Mouse (Mus musculus): Measurements from ENCODE around the gene Slc16a13. TPM values are rescaled to one million over a fixed set of nuclear protein-coding genes. Genes with fewer than 3 reads are reported as not detected.
A peak's percentile ranks its signal among the peaks of the same experiment; 100 is the strongest.

Gene Slc16a13
- polyA plus RNA-seq, 1 experiment from 2014 or later, result 10.9 TPM

GRCm38 (mm10) chr11:70250150-70250549 is 29.3 kb upstream of the Slc16a13 start:
- Histone ChIP-seq H3K9ac (ENCODE audit: low read depth, low read length) (no peak overlapping the region), H3K27me3 (ENCODE audit: control insufficient read depth, insufficient read depth, low read length) (peaks cover 30% of the 10 kb centered on the region), H3K27ac (ENCODE audit: low read depth, low read length) (no peak overlapping the region), H3K9me3 (ENCODE audit: control insufficient read depth, low read length) (no peaks in the 10 kb centered on the region), H3K4me2 (replicated peaks; ENCODE audit: low read depth, low read length) (no peak overlapping the region), H3K4me3 (ENCODE audit: low read depth, low read length) (no peak overlapping the region), H3K36me3 (ENCODE audit: control insufficient read depth, insufficient read depth, low read length) (no peaks in the 10 kb centered on the region), H3K4me1 (replicated peaks; ENCODE audit: control insufficient read depth, insufficient read depth, low read length) (no peaks in the 10 kb centered on the region; the same call in 1 of the 2 replicates)
- no peak for ATAC-seq (ENCODE audit: low FRiP score)
- no peak for DNase-seq (ENCODE audit: low spot score)
- WGBS, result 76% methylated on average over 11 of the region's 11 CpGs

GRCm38 (mm10) chr11:70247136-70247845 is 26.4 kb upstream of the Slc16a13 start:
- DNase-seq (ENCODE audit: low spot score) (peak; percentile 82), ATAC-seq (ENCODE audit: low FRiP score) (no peak)
- Histone ChIP-seq H3K4me2 (replicated peaks; ENCODE audit: low read depth, low read length) (no peak overlapping the region), H3K27ac (ENCODE audit: low read depth, low read length) (no peak overlapping the region), H3K36me3 (ENCODE audit: control insufficient read depth, insufficient read depth, low read length) (no peaks in the 10 kb centered on the region), H3K4me1 (replicated peaks; ENCODE audit: control insufficient read depth, insufficient read depth, low read length) (no peaks in the 10 kb centered on the region), H3K9me3 (ENCODE audit: control insufficient read depth, low read length) (no peaks in the 10 kb centered on the region), H3K27me3 (ENCODE audit: control insufficient read depth, insufficient read depth, low read length) (peaks cover 2% of the 10 kb centered on the region), H3K4me3 (ENCODE audit: low read depth, low read length) (no peak overlapping the region), H3K9ac (ENCODE audit: low read depth, low read length) (no peak overlapping the region)
- WGBS, result 47% methylated on average over 9 of the region's 9 CpGs

- H3K4me2 ChIP-seq (replicated peaks; ENCODE audit: low read depth, low read length), result no peak overlapping the region
- WGBS, result 69% methylated on average over 11 of the region's 11 CpGs
- H3K4me3 ChIP-seq (ENCODE audit: low read depth, low read length), result no peak overlapping the region
- ATAC-seq (ENCODE audit: low FRiP score) (no peak), DNase-seq (ENCODE audit: low spot score) (no peak)
- H3K9me3 ChIP-seq (ENCODE audit: control insufficient read depth, low read length), result no peaks in the 10 kb centered on the region
- H3K36me3 ChIP-seq (ENCODE audit: control insufficient read depth, insufficient read depth, low read length), result no peaks in the 10 kb centered on the region
- no peak overlapping the region for H3K27ac ChIP-seq (ENCODE audit: low read depth, low read length)
- no peak overlapping the region for H3K9ac ChIP-seq (ENCODE audit: low read depth, low read length)
- no peaks in the 10 kb centered on the region; the same call in 1 of the 2 replicates for H3K27me3 ChIP-seq (ENCODE audit: control insufficient read depth, insufficient read depth, low read length)
- H3K4me1 ChIP-seq (replicated peaks; ENCODE audit: control insufficient read depth, insufficient read depth, low read length), result peaks cover 3% of the 10 kb centered on the region
These were observed 21.7 kb upstream of the Slc16a13 start for GRCm38 (mm10) chr11:70242591-70242990.

GRCm38 (mm10) chr11:70239541-70240279 is 18.8 kb upstream of the Slc16a13 start, which contains the start of the genes Gm21988 and Rnasek:
Gene Gm21988 (minus strand): TSS chr11:70239830.
Gene Rnasek (minus strand): TSS chr11:70239842.
- peaks cover 8% of the 10 kb centered on the region for H3K4me1 ChIP-seq (replicated peaks; ENCODE audit: control insufficient read depth, insufficient read depth, low read length)
- WGBS, result under 1% methylated on average over 27 of the region's 35 CpGs
- no peaks in the 10 kb centered on the region for H3K36me3 ChIP-seq (ENCODE audit: control insufficient read depth, insufficient read depth, low read length)
- H3K9me3 ChIP-seq (ENCODE audit: control insufficient read depth, low read length), result no peaks in the 10 kb centered on the region
- H3K27ac ChIP-seq (ENCODE audit: low read depth, low read length), result peak within 1 kb of the TSS; percentile 63
- ATAC-seq (ENCODE audit: low FRiP score) (peak; percentile 61), DNase-seq (ENCODE audit: low spot score) (peak; percentile 87)
- peak within 1 kb of the TSS; percentile 88 for H3K9ac ChIP-seq (ENCODE audit: low read depth, low read length)
- H3K4me3 ChIP-seq (ENCODE audit: low read depth, low read length), result peak within 1 kb of the TSS; percentile 91
- H3K4me2 ChIP-seq (replicated peaks; ENCODE audit: low read depth, low read length), result peak within 1 kb of the TSS; percentile 94
- no peaks in the 10 kb centered on the region for H3K27me3 ChIP-seq (ENCODE audit: control insufficient read depth, insufficient read depth, low read length)

- Histone ChIP-seq H3K9me3 (ENCODE audit: control insufficient read depth, low read length) (no peaks in the 10 kb centered on the region), H3K4me2 (replicated peaks; ENCODE audit: low read depth, low read length) (peak overlapping the region; percentile 94), H3K4me3 (ENCODE audit: low read depth, low read length) (peak overlapping the region; percentile 91), H3K36me3 (ENCODE audit: control insufficient read depth, insufficient read depth, low read length) (no peaks in the 10 kb centered on the region), H3K27ac (ENCODE audit: low read depth, low read length) (peak overlapping the region; percentile 78), H3K9ac (ENCODE audit: low read depth, low read length) (peak overlapping the region; percentile 88), H3K4me1 (replicated peaks; ENCODE audit: control insufficient read depth, insufficient read depth, low read length) (peaks cover 8% of the 10 kb centered on the region), H3K27me3 (ENCODE audit: control insufficient read depth, insufficient read depth, low read length) (no peaks in the 10 kb centered on the region)
- ATAC-seq (ENCODE audit: low FRiP score) (no peak), DNase-seq (ENCODE audit: low spot score) (no peak)
- WGBS, result 13% methylated on average over 23 of the region's 23 CpGs
These were observed 18.0 kb upstream of the Slc16a13 start for GRCm38 (mm10) chr11:70238591-70239440.

GRCm38 (mm10) chr11:70237457-70238167 is 16.7 kb upstream of the Slc16a13 start, which contains the start of gene 0610010K14Rik:
Gene 0610010K14Rik (minus strand): TSS chr11:70237914.
- under 1% methylated on average over 52 of the region's 70 CpGs for WGBS
- Histone ChIP-seq H3K36me3 (ENCODE audit: control insufficient read depth, insufficient read depth, low read length) (no peaks in the 10 kb centered on the region), H3K9me3 (ENCODE audit: control insufficient read depth, low read length) (no peaks in the 10 kb centered on the region), H3K9ac (ENCODE audit: low read depth, low read length) (peak within 1 kb of the TSS; percentile 88), H3K27me3 (ENCODE audit: control insufficient read depth, insufficient read depth, low read length) (no peaks in the 10 kb centered on the region), H3K27ac (ENCODE audit: low read depth, low read length) (peak within 1 kb of the TSS; percentile 78), H3K4me2 (replicated peaks; ENCODE audit: low read depth, low read length) (peak within 1 kb of the TSS; percentile 94), H3K4me3 (ENCODE audit: low read depth, low read length) (peak within 1 kb of the TSS; percentile 91), H3K4me1 (replicated peaks; ENCODE audit: control insufficient read depth, insufficient read depth, low read length) (peaks cover 8% of the 10 kb centered on the region)
- peak; percentile 97 for DNase-seq (ENCODE audit: low spot score)
- peak; percentile 94 for ATAC-seq (ENCODE audit: low FRiP score)

GRCm38 (mm10) chr11:70236717-70237116 is 15.9 kb upstream of the Slc16a13 start:
- DNase-seq (ENCODE audit: low spot score) (no peak), ATAC-seq (ENCODE audit: low FRiP score) (no peak)
- H3K27me3 ChIP-seq (ENCODE audit: control insufficient read depth, insufficient read depth, low read length), result no peaks in the 10 kb centered on the region
- WGBS, result 51% methylated on average over 7 of the region's 7 CpGs
- H3K4me1 ChIP-seq (replicated peaks; ENCODE audit: control insufficient read depth, insufficient read depth, low read length), result peaks cover 8% of the 10 kb centered on the region
- no peaks in the 10 kb centered on the region for H3K9me3 ChIP-seq (ENCODE audit: control insufficient read depth, low read length)
- no peaks in the 10 kb centered on the region for H3K36me3 ChIP-seq (ENCODE audit: control insufficient read depth, insufficient read depth, low read length)
- H3K4me3 ChIP-seq (ENCODE audit: low read depth, low read length), result peak overlapping the region; percentile 91
- peak overlapping the region; percentile 83 for H3K9ac ChIP-seq (ENCODE audit: low read depth, low read length)
- peak overlapping the region; percentile 94 for H3K4me2 ChIP-seq (replicated peaks; ENCODE audit: low read depth, low read length)
- peak overlapping the region; percentile 78 for H3K27ac ChIP-seq (ENCODE audit: low read depth, low read length)

All from hindbrain, embryonic 11.5 days (tissue).